Mouse (Mus musculus): ENCODE measurements at regions not wholly inside any gene's neighbourhood (a gene's known extent, or its start where the extent isn't known, plus 50 kb on each side); places are given as distances from the start of the nearest gene placed in this dataset.

DNA sequence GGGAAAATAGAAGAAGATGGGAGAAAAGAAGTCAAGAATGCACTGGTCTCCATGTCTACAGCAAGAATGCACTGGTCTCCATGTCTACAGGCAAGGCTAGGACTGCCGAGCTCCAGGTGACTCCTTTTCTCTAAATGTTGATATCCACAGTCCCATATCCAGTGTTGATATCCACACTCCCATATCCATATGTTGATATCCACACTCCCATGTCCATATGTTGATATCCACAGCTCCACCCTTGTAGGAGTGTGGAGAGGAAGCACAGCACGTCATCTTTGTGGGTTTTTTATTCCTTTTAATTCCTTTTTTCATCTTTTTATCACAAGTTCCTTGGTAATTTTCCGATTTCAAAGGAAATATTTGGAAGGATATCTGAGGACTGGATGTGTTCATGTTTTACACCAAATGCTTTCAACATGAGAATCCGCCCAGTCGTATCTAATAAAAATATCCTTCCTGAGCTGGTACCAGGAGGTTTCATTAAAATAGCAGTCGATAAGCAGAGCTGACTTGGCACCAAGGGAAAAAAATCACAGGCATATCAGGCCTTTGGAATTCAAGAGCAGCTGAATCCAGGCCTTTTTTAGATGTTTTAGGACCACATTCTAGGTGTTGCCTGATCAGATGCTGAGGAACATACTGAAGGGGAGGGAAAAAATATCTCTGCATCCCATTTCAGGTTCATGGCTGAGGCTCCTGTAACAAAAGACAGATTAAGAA, 653.7 kb upstream of the Cdh11 start:
- DNase-seq: no peak

- DNase-seq: peak; percentile 53
Measured at GRCm38 (mm10) chr8:103441163-103441562, 655.7 kb upstream of the Cdh11 start.

DNA sequence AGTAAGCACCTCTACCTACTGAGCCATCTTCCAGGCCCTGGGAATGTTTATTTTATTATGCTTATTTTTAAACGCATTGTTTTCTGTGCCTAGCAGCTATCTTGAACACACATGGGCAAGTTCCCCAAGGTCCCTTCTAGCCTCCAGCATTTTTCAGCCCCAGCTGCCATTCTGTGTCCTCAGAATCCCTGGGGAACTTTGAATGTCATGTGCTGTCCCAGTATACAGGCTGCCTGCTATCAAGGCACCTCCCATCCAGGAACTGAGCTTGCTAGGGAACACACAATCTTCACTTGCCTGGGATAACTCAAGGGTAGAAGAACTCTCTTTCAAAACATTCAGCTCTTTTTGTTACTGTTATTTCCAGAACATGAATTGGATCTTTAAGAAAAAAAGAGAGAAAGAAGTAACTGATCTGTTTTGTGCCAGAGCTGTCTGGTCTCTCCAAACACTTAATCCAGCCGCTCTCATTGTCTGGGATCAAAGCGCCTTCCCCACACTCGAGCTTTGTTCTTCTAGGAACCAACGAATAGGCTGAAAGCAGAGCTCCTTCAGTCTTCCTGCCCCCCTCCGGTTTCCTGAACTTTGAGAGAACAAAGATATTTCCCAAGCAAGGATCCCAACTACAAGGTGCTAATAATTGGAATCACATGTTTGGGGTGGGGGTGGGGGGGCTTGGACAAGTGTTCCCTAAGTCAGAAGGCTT, 657.1 kb upstream of the Cdh11 start:
- peak; percentile 61 for DNase-seq

DNA sequence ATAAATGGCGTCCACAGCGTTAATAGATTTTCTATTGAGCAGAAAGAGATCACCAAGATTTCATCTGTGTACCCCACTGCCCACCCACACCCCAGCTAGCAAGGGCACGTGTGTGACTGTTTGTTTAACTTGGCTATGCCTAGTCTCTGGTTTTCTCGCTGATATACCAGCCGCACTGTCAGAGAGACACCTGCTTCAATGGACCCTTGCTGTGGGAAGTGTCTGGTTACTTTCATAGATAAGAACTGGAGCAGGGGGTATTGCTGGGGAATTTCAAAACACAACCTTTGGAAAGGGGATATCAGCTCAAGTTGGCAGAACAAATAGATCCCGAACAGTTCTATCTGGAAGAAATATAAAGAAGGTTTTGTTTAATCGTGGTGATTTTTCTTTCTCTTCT, 656.8 kb upstream of the Cdh5 start:
- no peak for DNase-seq

DNA sequence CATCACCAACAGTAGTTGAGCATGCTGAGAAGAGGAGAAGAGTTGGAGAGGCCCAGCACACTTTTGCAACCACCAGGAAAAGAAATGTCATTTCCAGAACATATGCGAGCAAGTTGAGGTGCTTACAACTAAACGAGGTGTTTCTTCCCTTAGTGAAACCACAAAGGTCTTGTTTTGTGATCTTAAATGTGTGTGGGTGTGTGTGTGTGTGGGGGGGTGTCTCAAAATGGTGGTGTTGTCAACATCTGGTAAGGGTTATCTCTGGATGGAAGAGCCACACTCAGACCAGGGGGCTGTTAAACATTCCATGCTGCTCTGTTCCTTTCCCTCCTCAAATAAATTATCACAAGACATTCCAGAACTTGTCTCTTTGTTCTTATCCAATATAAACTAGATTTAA, 656.0 kb upstream of the Cdh5 start:
- DNase-seq: no peak

GRCm38 (mm10) chr8:103447916-103448315, 653.5 kb upstream of the Cdh5 start:
- no peak for DNase-seq

DNA sequence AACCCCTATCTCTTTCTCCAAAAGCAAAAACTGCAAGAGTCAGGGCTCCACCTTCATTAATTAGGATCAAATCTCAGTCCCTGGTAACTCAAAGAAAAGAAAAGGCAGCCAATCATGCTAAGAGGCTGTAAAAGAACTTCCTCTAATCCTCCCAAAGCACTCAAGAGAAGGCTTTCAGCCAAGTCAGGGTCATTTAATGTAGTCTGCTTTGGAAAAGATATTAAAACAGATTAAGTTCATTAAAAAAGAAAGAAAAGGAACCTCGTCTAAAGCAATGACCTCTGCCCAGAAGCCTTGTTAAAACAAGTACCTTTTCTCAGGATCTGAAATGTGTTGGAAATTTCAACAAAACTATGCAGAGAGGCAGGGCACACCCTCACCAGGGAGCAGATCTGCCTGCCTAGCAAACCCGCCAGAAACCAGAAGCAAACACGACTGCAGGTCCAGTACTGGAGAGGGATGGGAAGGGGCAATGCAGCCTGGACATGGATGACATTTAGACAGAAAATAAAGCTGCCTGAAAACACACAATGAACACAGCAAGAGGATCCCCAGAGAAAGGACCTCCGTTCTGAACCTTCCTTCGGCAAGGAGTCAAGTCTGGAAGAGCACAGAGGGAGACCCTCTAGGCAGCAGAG, 649.9 kb upstream of the Cdh5 start:
- no peak for DNase-seq

DNA sequence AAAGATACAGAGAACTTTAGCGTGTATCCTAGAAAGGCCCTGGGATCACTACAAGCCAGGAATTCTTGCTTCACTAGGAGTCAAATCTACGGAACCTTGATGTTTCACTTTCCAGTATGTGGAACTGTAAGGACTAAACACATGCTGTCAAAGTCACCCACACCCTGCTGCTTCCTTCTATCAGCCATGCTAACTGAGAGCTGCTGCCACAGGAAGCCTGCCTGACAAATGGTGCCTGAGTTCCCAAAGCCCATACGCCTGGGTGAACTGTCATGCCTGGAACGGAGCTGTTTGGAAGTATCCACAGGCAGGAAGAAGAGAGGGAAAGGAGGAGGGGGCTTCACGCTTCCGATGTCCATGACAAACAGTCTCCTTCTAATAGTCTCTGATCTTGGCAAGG, 644.2 kb upstream of the Cdh5 start:
- DNase-seq: no peak

DNA sequence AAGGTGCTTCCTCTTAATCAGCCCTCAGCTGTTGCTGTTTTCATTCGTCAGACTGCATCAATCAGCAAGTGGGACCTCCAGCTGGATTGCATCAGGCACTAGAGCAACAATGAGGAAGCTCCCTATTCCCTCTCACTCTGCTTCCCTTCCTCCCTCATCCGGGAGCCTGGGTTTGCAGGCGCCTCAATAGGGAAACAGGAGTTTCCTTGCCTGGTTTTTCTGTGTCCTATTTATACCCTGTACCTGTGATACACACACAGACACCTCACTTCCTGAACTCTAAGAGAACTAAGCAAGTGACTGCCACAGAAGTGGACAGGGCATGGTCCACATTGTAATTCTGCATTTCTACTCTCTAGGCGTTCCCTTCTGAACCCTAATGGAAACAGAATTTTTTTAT, 637.9 kb upstream of the Cdh5 start:
- DNase-seq: no peak

GRCm38 (mm10) chr8:103464777-103465353, 636.6 kb upstream of the Cdh5 start:
- no peak for DNase-seq

- no peak for DNase-seq
Measured at GRCm38 (mm10) chr8:103467536-103468160, 633.8 kb upstream of the Cdh5 start.

DNA sequence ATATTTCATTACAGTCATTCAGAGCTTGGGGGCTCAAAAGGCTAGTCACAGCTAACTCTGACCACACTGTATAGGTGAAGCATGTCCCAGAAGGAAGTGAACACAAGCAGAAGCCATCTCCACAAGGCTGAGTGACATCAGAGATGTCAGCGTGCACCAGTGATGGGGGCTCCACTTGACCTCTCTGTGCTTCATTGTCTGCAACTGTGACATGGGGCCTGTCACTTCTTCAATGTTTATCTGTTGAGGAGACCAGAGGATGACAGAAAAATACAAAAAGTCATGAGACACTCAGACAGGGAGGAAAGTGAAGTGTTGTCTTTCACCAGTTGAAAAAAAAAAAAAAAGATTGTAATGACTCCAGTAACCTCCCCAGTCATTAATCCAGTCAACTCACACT, 632.4 kb upstream of the Cdh5 start:
- no peak for DNase-seq

- no peak for DNase-seq
Measured at GRCm38 (mm10) chr8:103470316-103470715, 631.1 kb upstream of the Cdh5 start.

- DNase-seq: no peak
Measured at GRCm38 (mm10) chr8:103475816-103476797, 625.3 kb upstream of the Cdh5 start.

DNA sequence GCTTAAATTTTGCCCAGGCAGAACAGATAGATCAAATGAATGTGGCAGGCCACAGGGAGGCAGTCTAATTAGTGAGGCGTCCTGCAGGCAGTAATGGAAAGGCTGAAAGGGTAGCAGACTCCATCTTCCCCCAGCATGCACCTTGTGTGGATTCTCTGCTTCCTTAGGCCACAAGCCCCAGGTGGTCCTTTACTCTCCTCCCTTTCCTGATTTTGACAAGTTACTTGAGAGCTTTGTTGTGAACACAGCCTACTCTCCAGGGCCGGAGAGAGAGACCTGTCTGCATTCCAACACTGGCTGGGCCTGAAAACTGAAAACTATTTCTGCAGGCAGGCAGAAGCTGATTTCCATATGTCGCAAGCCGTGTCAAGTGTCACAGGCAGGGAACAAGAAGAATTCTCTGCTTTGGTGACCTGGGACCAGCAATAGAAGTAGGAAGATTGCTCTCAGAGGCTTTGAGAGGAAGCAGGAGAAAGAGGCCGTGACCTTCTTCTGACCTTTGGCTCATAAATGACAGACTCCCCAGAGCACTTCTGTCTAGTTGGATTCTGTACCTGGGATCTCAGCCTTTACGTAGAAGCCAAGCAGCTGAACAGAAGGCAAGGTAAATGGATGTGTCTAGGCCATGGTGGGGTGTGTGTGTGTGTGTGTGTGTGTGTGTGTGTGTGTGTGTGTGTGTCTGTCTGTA, 619.2 kb upstream of the Cdh5 start:
- DNase-seq: peak; percentile 72

GRCm38 (mm10) chr8:103485441-103485840, 616.0 kb upstream of the Cdh5 start:
- no peak for DNase-seq

DNA sequence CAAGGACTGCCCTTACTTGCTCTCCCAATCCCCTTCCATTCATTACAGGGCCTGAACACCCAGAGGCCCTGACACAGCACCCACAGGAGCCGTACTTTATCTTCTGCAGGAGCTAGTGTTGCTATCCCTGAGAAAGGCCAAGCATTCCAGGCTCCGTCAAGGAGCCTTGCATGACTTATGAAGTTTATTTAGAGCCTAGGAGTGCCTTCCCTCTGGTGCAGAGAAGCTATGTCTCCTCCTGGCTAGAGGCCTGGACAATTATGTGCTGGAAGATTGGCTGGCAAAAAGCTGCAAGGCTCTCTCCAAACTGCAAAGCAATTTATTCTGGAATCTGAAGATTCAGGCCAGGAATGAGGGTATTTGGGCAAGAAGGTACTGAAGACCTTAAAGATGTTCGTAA, 612.0 kb upstream of the Cdh5 start:
- DNase-seq: no peak

DNA sequence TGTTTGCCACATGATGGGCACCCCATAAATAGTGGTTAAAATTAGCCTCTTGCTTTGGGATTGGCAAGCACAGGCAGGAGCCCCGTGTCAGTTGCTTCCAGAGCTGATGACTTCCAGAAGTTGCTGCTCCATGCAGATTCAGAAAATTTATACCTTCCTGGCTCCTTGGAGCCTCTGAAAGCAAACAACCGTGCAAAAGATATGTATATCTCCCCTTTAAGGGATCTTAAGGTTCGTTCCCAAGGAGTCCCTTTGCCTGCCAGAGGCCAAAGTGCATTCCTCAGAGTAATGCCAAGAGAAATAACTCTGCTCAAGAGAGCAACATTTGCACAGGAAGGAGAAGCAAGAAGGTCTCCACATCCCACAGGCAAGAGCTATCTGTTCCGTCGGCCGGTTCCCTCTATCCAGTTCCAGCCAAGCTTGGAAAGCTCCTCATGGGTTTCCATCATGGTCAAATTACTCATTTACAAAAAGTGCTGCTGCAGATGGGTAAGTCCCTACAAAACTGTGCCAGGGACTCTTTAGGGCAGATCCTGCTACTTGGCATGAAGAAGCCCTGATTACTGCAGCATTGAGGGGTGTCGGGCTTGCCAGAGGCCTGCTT, 608.4 kb upstream of the Cdh5 start:
- peak; percentile 14 for DNase-seq

DNA sequence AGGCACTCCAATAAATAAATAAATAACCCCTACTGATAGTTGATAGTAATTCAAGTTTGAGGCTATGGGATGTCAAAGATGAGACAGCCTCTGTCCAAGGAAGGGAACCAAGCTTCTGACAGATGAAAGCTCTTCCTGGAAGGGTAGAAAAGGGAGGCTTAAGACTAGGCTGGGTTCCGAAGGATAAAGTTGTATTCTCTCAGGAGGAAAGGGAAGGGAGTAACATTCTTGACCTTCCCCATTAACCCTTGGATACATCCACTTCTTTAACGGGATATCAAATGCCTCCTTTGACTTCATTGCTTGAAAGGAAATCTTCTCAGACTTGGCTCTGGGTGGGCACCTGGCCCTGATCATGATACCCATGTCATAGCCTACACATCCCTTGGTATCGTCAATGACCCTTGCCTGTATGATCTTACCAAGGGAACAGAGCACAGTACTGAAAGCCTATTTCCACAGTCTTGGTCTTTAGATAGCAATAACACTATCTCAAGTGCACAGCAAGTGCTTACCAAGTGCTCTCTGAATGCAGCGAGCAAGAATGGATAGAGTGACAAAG, 607.4 kb upstream of the Cdh5 start:
- DNase-seq: no peak

GRCm38 (mm10) chr8:103494670-103495069, 606.8 kb upstream of the Cdh5 start:
- DNase-seq: no peak

GRCm38 (mm10) chr8:103501328-103501727, 600.1 kb upstream of the Cdh5 start:
- DNase-seq: no peak
